Comparison of ENCODE assay signal across 8 mouse cellular contexts in genomic region chr5:54100916-54101315, GRCm38 (mm10).
DNase-seq lines count a peak whose midpoint lies in the region; ATAC-seq lines count a peak whose summit lies in the region.

No protein-coding gene starts in this region.

- no peak overlapping the region for H3K9ac ChIP-seq in hindbrain, embryonic 13.5 days
- H3K9ac ChIP-seq in hindbrain, embryonic 12.5 days = no peak overlapping the region
- H3K9ac ChIP-seq in neural tube, embryonic 15.5 days (replicated peaks) = no peak overlapping the region

- H3K9me3 ChIP-seq in hindbrain, embryonic 13.5 days = no peaks in the 10 kb centered on the region
- H3K9me3 ChIP-seq in hindbrain, embryonic 12.5 days (replicated peaks) = no peaks in the 10 kb centered on the region
- H3K9me3 ChIP-seq in neural tube, embryonic 15.5 days (replicated peaks) = no peaks in the 10 kb centered on the region

- ATAC-seq in hindbrain, embryonic 13.5 days (ENCODE audit: low FRiP score) = peak; percentile 68; the same call in 1 of the 2 replicates
- no peak for ATAC-seq in hindbrain, embryonic 12.5 days (ENCODE audit: low FRiP score)
- peak; percentile 43 for ATAC-seq in activated CD4-positive, CD25-positive, alpha-beta regulatory T cell, adult 4 months
- ATAC-seq in neural tube, embryonic 15.5 days (ENCODE audit: low FRiP score) = peak; percentile 53

- H3K4me1 ChIP-seq in hindbrain, embryonic 13.5 days (replicated peaks) = peaks cover 12% of the 10 kb centered on the region
- H3K4me1 ChIP-seq in hindbrain, embryonic 12.5 days = peaks cover 10% of the 10 kb centered on the region; the same call in 1 of the 2 replicates
- H3K4me1 ChIP-seq in neural tube, embryonic 15.5 days = peaks cover 26% of the 10 kb centered on the region

- H3K4me3 ChIP-seq in hindbrain, embryonic 13.5 days = no peak overlapping the region
- H3K4me3 ChIP-seq in hindbrain, embryonic 12.5 days = no peak overlapping the region
- H3K4me3 ChIP-seq in neural tube, embryonic 15.5 days (replicated peaks) = no peak overlapping the region

- DNase-seq in gonadal fat pad, adult 2 months (ENCODE audit: low read depth) = peak; percentile 50
- DNase-seq in left cerebral cortex, postnatal 10 days (ENCODE audit: extremely low spot score in 1 of 2, low spot score in 2 of 2) = peak; percentile 65 to 72
- DNase-seq in urinary bladder, adult 18-20 months (ENCODE audit: low spot score in 2 of 2) = no peak
- DNase-seq in spleen, postnatal 10 days (ENCODE audit: low spot score in 2 of 2) = no peak

- H3K27me3 ChIP-seq in hindbrain, embryonic 13.5 days = no peaks in the 10 kb centered on the region
- H3K27me3 ChIP-seq in hindbrain, embryonic 12.5 days = no peaks in the 10 kb centered on the region
- no peaks in the 10 kb centered on the region for H3K27me3 ChIP-seq in neural tube, embryonic 15.5 days (replicated peaks)

- H3K4me2 ChIP-seq in hindbrain, embryonic 13.5 days = no peak overlapping the region
- H3K4me2 ChIP-seq in hindbrain, embryonic 12.5 days (replicated peaks) = no peak overlapping the region
- no peak overlapping the region for H3K4me2 ChIP-seq in neural tube, embryonic 15.5 days

- peak overlapping the region; percentile 66; the same call in 1 of the 2 replicates for H3K27ac ChIP-seq in hindbrain, embryonic 13.5 days
- H3K27ac ChIP-seq in hindbrain, embryonic 12.5 days = no peak overlapping the region
- peak overlapping the region; percentile 45 for H3K27ac ChIP-seq in neural tube, embryonic 15.5 days (replicated peaks)

- 36% methylated on average over 3 of the region's 3 CpGs for WGBS in hindbrain, embryonic 13.5 days
- WGBS in hindbrain, embryonic 12.5 days = 57% methylated on average over 3 of the region's 3 CpGs
- 52% methylated on average over 3 of the region's 3 CpGs for WGBS in neural tube, embryonic 15.5 days

- intact Hi-C loops in left cerebral cortex, postnatal 10 days (cut with DNase I) = no loop called here

- peaks cover 3% of the 10 kb centered on the region; the same call in 1 of the 2 replicates for H3K36me3 ChIP-seq in hindbrain, embryonic 13.5 days
- 0 out of 2 replicates have a peak, but pooled peaks cover 8% of the 10 kb centered on the region for H3K36me3 ChIP-seq in hindbrain, embryonic 12.5 days
- 0 out of 2 replicates have a peak, but pooled peaks cover 6% of the 10 kb centered on the region for H3K36me3 ChIP-seq in neural tube, embryonic 15.5 days

Comparison
In these comparisons a context has a peak if more than half of its experiments do, and no peak if none do; other contexts are left out.
1. DNase-seq: peak in gonadal fat pad, adult 2 months (single experiment) and left cerebral cortex, postnatal 10 days (2 of 2); none in urinary bladder, adult 18-20 months (0 of 2) and spleen, postnatal 10 days (0 of 2).